Mouse (Mus musculus) thymus, adult 2 months (tissue): Measurements from ENCODE around the gene Nxpe3. TPM values are rescaled to one million over a fixed set of nuclear protein-coding genes. Genes with fewer than 3 reads are reported as not detected.

ENCODE experiments used
- DNase-seq: peaks from one replicate; pipeline ENCODE4 v3.0.0; 2021
- H3K27ac ChIP-seq: fragments of 200-500 bp; 2 replicates; pipeline ENCODE4 v1.5.1; 2012; ENCODE audit warnings: low read length, control low read depth; ENCODE audit not compliant: control insufficient read depth, insufficient read depth
- H3K27me3 ChIP-seq: fragments of 200-500 bp; 2 replicates; pipeline ENCODE4 v1.6.1; 2012; ENCODE audit warnings: mild to moderate bottlenecking, low read length, moderate library complexity, mixed read lengths; ENCODE audit not compliant: control insufficient read depth, insufficient read depth
- H3K36me3 ChIP-seq: fragments of 200-500 bp; 2 replicates; pipeline ENCODE4 v1.6.1; 2012; ENCODE audit warnings: mild to moderate bottlenecking, low read length, moderate library complexity; ENCODE audit not compliant: control insufficient read depth, insufficient read depth
- H3K4me1 ChIP-seq: fragments of 200-500 bp; replicated peaks from 2 replicates; pipeline ENCODE4 v1.6.1; 2012; ENCODE audit warnings: low read length; ENCODE audit not compliant: control insufficient read depth, insufficient read depth
- H3K4me3 ChIP-seq: fragments of 200-500 bp; 2 replicates; pipeline ENCODE4 v1.5.1; 2012; ENCODE audit warnings: mild to moderate bottlenecking, low read length, control low read depth, moderate library complexity; ENCODE audit not compliant: control insufficient read depth, insufficient read depth
- CTCF ChIP-seq: fragments of 200-500 bp; IDR thresholded peaks from 2 replicates; pipeline ENCODE4 v1.5.1; 2012; ENCODE audit warnings: mild to moderate bottlenecking, control low read depth, low read length, moderate library complexity, borderline replicate concordance; ENCODE audit not compliant: control insufficient read depth, poor library complexity, insufficient read depth; ENCODE audit errors: extremely low read depth
- POLR2A ChIP-seq: fragments of 200-500 bp; IDR thresholded peaks from 2 replicates; pipeline ENCODE4 v1.6.1; 2012; ENCODE audit warnings: mild to moderate bottlenecking, low read length, control low read depth, moderate library complexity; ENCODE audit not compliant: control insufficient read depth, poor library complexity, insufficient read depth; ENCODE audit errors: extremely low read depth
- WGBS: fragments of 180-500 bp; shearing (Covaris S2); methylation state at CpG from one replicate; pipeline ENCODE4 v1.1.7; 2018; 5-methylcytosine and 5-hydroxymethylcytosine counted together
- polyA plus RNA-seq: library from polyadenylated mRNA; depleted of rRNA; stranded (reverse); fragments of >200 nt; gene quantifications from 2 replicates; pipeline ENCODE4 v1.2.3, GENCODE M21; 2012; rRNA removed

Gene Nxpe3
- polyA plus RNA-seq, 1 experiment, result 5.2 TPM

DNA sequence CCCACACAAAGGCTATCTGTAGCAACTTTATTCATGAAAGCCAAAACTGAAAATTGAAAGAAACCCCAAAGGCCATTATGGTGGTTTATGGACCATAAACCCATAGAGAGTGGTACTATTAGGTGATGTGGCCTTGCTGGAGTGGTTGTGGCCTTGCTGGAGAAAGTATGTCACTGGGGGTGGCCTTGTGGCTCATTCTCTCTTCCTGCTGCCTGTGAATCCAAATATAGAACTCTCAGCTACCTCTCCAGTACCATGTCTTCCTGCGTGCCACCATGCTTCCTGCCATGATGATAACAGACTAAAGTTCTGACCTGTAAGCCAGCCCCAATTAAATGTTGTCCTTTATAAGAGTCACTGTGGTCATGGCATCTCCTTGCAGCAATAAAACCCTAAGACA is 90.3 kb downstream of the Nxpe3 start:
- no peaks in the 10 kb centered on the region for H3K27me3 ChIP-seq
- WGBS, result 68% methylated on average over 1 of the region's 1 CpGs
- DNase-seq, result no peak
- H3K36me3 ChIP-seq, result no peaks in the 10 kb centered on the region
- H3K4me1 ChIP-seq, result no peaks in the 10 kb centered on the region
- H3K4me3 ChIP-seq, result no peak overlapping the region
- H3K27ac ChIP-seq, result no peak overlapping the region
- TF ChIP-seq POLR2A, result no peak
- TF ChIP-seq CTCF, result no peak

DNA sequence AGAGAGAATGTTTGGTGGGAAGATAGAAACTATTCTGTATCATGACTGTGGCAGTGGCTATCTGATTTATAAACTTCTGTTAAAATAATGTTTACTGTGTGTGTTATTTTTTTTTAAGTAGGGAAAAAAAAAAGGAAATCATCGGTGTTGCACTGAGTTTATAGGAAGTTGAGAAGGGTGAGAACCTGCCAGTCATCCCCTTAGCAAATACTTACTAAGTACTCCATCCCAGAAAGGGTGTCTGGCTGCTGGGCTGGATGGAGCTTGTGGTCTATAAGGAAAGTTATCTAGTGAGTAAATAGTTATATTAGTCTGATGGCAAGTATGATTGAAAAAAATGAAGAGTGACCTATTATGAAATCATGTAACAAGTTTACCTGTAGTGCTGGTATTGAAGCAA is 93.5 kb downstream of the Nxpe3 start:
- WGBS, result 13% methylated on average over 1 of the region's 1 CpGs
- TF ChIP-seq CTCF (no peak), POLR2A (no peak)

DNA sequence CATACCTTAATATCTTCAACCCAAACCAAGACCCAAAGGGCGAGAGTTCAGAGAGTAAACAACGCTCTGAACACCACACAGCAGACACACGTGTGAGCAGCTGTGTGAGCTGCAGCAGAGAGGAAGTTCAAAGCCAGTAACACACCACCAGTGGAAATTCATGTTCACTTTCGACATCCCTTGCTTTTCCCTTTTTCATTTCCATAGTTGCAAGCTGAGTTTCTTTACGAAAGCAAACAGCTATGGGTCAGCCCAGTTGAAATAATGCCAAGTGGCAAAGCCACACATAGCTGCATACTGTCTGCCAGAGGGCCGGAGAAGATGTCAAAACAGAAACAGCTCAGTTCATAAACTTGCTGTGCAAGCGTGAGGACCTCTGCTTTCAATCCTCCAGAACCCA is 96.2 kb downstream of the Nxpe3 start:
- no peak overlapping the region for H3K27ac ChIP-seq
- DNase-seq, result no peak
- H3K27me3 ChIP-seq, result no peaks in the 10 kb centered on the region
- H3K4me1 ChIP-seq, result peaks cover 5% of the 10 kb centered on the region
- TF ChIP-seq CTCF, result no peak
- no peak for TF ChIP-seq POLR2A
- no peak overlapping the region for H3K4me3 ChIP-seq
- 32% methylated on average over 7 of the region's 7 CpGs for WGBS
- H3K36me3 ChIP-seq, result no peaks in the 10 kb centered on the region

More for the DNA sequence above, 93.5 kb downstream of the Nxpe3 start:
- Histone ChIP-seq H3K27me3 (no peaks in the 10 kb centered on the region), H3K4me3 (no peak overlapping the region), H3K4me1 (peaks cover 5% of the 10 kb centered on the region), H3K36me3 (no peaks in the 10 kb centered on the region), H3K27ac (no peak overlapping the region)
- DNase-seq, result no peak

DNA sequence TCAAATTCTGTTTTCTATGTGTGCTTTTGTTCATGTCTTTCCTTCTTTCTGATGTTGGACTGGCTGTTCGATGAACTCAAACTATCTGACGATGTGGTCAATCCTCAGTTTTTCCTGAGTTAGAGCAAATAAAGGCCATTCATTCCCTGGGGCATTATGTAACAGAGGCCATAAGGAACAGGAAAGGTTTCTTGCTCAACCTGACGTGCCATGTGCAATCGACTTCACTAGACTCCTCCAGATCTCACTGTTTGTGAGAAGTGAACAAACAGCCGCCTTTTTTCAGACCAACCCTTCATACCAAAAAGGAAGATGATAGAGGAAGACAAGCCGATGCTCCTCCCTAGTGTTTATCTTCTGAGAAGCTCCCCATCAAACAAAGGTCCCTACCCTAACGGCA is 104.8 kb downstream of the Nxpe3 start:
- 94% methylated on average over 7 of the region's 7 CpGs for WGBS
- no peak for TF ChIP-seq POLR2A
- TF ChIP-seq CTCF, result no peak
- Histone ChIP-seq H3K27me3 (no peaks in the 10 kb centered on the region), H3K4me1 (peaks cover 16% of the 10 kb centered on the region), H3K27ac (no peak overlapping the region), H3K36me3 (no peaks in the 10 kb centered on the region), H3K4me3 (no peak overlapping the region)
- no peak for DNase-seq

Other genes with a start within 250 kb of the Nxpe3 start
- gene Nfkbiz, start 56.4 kb downstream of the Nxpe3 start, polyA plus RNA-seq, result 21.1 and 21.3 TPM in 2 replicates
- gene Cep97, start 39.6 kb upstream of the Nxpe3 start, polyA plus RNA-seq, result 17.4 and 19.3 TPM in 2 replicates
- 151 and 184 TPM in 2 replicates for gene Rpl24, start 71.0 kb upstream of the Nxpe3 start, polyA plus RNA-seq
- gene Zbtb11, start 78.6 kb upstream of the Nxpe3 start, polyA plus RNA-seq, result 6.1 and 7.1 TPM in 2 replicates
- gene Pcnp, start 134.5 kb upstream of the Nxpe3 start, polyA plus RNA-seq, result 17.0 and 18.9 TPM in 2 replicates
- gene Trmt10c, start 142.5 kb upstream of the Nxpe3 start, polyA plus RNA-seq, result 6.5 and 6.8 TPM in 2 replicates
- 11.2 and 14.1 TPM in 2 replicates for gene Senp7, start 153.1 kb upstream of the Nxpe3 start, polyA plus RNA-seq